9 mouse cellular contexts compared by ENCODE assay signal in the genomic region with DNA sequence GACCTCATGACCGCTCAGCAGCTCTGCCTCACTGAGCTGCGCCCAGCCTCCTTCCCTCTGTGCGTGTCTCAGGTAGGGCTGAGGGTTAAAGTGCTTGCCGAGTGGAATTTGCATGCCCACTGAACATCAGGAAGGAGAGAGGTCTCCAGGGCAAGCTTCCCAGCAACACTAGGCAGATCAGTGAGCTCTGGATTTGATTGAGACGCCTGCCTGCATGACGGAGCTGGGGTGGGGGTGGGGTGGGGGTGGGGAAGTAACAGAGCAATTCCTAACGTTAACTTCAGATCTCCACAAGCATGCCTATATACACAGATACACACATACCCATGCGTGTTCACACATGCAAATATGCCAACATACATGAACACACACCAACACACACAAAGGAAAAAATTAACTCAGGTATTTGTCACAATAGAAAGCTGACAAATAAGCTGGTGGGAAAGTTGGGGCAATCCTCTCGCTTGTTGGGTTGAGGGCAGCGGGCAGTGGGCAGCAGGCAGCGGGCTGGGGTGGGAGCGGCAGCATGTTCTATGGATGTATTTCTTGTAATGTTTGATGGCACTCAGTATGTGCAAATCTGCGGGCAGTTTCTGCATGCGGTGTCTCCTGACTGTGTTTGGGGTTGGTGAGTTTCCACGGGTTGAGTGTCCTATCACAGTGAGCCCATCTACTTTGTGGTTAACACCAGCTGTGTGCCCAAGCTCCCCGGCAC. TPM values are rescaled to one million over a fixed set of nuclear protein-coding genes. Genes with fewer than 3 reads are reported as not detected.
DNase-seq lines count a peak whose midpoint lies in the region; ATAC-seq and TF ChIP-seq lines count a peak whose summit lies in the region.
"Had no signal": no experiment of that assay in that cellular context is flagged by ENCODE, and none has a peak within 500 bp of the region (broad histone marks: within the 10 kb centered on the region; RNA-seq: fewer than 3 reads in every experiment).

No protein-coding gene starts in this region.

- H3K4me1 ChIP-seq in heart, embryonic 12.5 days (replicated peaks), result peaks cover 9% of the 10 kb centered on the region
- H3K4me1 ChIP-seq in kidney, embryonic 14.5 days (ENCODE audit: control insufficient read depth, insufficient read depth, low read length), result no peaks in the 10 kb centered on the region; the same call in 1 of the 2 replicates
- peaks cover 3% of the 10 kb centered on the region; the same call in 1 of the 2 replicates for H3K4me1 ChIP-seq in lung, postnatal 0 days (ENCODE audit: insufficient read depth, low read depth, low read length)

- DNase-seq in ovary, postnatal 36 days (ENCODE audit: low spot score), result peak; percentile 58
- DNase-seq in ovary, postnatal 10 days (ENCODE audit: low spot score), result no peak
- DNase-seq in lung, postnatal 0 days (ENCODE audit: low spot score), result peak; percentile 80
- DNase-seq in retina, adult 2 months (ENCODE audit: low read depth, low spot score), result peak; percentile 64
- no peak for DNase-seq in spleen, adult 18-20 months

- peak overlapping the region; percentile 55 for H3K4me3 ChIP-seq in heart, embryonic 12.5 days
- H3K4me3 ChIP-seq in kidney, embryonic 14.5 days (ENCODE audit: low read length), result peak overlapping the region; percentile 47
- peak overlapping the region; percentile 41 for H3K4me3 ChIP-seq in lung, postnatal 0 days (ENCODE audit: low read depth, low read length)

- H3K36me3 ChIP-seq in heart, embryonic 12.5 days, result peaks cover 19% of the 10 kb centered on the region
- H3K36me3 ChIP-seq in kidney, embryonic 14.5 days (ENCODE audit: control insufficient read depth, insufficient read depth, low read length), result peaks cover 10% of the 10 kb centered on the region
- peaks cover 8% of the 10 kb centered on the region; the same call in 1 of the 2 replicates for H3K36me3 ChIP-seq in lung, postnatal 0 days (ENCODE audit: insufficient read depth, low read length)

- no peak overlapping the region for H3K27ac ChIP-seq in heart, embryonic 12.5 days (ENCODE audit: poor library complexity, severe bottlenecking)
- H3K27ac ChIP-seq in kidney, embryonic 14.5 days (ENCODE audit: low read depth, low read length), result peak overlapping the region; percentile 59; the same call in 1 of the 2 replicates
- H3K27ac ChIP-seq in lung, postnatal 0 days (ENCODE audit: low read length), result peak overlapping the region; percentile 70

- TF ChIP-seq EP300 in lung, postnatal 0 days (IDR thresholded peaks at IDR 0.05), result no peak

- peak overlapping the region; percentile 68 for H3K9ac ChIP-seq in heart, embryonic 12.5 days
- peak overlapping the region; percentile 68 for H3K9ac ChIP-seq in kidney, embryonic 14.5 days (ENCODE audit: low read depth, low read length)
- peak overlapping the region; percentile 47 for H3K9ac ChIP-seq in lung, postnatal 0 days (replicated peaks; ENCODE audit: low read depth)

- peak; percentile 83 for ATAC-seq in common myeloid progenitor, adult 5-6 weeks (replicated peaks; ENCODE audit: low read depth, poor library complexity, severe bottlenecking)
- peak; percentile 52; the same call in 1 of the 2 replicates for ATAC-seq in heart, embryonic 12.5 days (ENCODE audit: insufficient number of reproducible peaks, low FRiP score)
- peak; percentile 47 for ATAC-seq in kidney, embryonic 14.5 days (ENCODE audit: low FRiP score, low TSS enrichment)
- ATAC-seq in lung, postnatal 0 days, result peak; percentile 78

- peak overlapping the region; percentile 82 for H3K4me2 ChIP-seq in heart, embryonic 12.5 days
- H3K4me2 ChIP-seq in kidney, embryonic 14.5 days (replicated peaks; ENCODE audit: low read depth, low read length), result peak overlapping the region; percentile 90
- H3K4me2 ChIP-seq in lung, postnatal 0 days (replicated peaks; ENCODE audit: low read depth, low read length), result peak overlapping the region; percentile 77

- no peak for TF ChIP-seq CTCF in lung, postnatal 0 days (IDR thresholded peaks at IDR 0.05)

- H3K9me3 ChIP-seq in heart, embryonic 12.5 days (replicated peaks), result no peaks in the 10 kb centered on the region
- no peaks in the 10 kb centered on the region for H3K9me3 ChIP-seq in kidney, embryonic 14.5 days (ENCODE audit: control insufficient read depth, low read length)
- no peaks in the 10 kb centered on the region for H3K9me3 ChIP-seq in lung, postnatal 0 days (ENCODE audit: low read length)

- WGBS in heart, embryonic 12.5 days, result 3% methylated on average over 16 of the region's 16 CpGs
- 3% methylated on average over 16 of the region's 16 CpGs for WGBS in kidney, embryonic 14.5 days
- 3% methylated on average over 16 of the region's 16 CpGs for WGBS in lung, postnatal 0 days

- no peaks in the 10 kb centered on the region for H3K27me3 ChIP-seq in heart, embryonic 12.5 days (replicated peaks)
- H3K27me3 ChIP-seq in kidney, embryonic 14.5 days (ENCODE audit: control insufficient read depth, insufficient read depth, low read length), result no peaks in the 10 kb centered on the region
- no peaks in the 10 kb centered on the region for H3K27me3 ChIP-seq in lung, postnatal 0 days (replicated peaks; ENCODE audit: insufficient read depth, low read length)

RNA-seq across cellular contexts. Expression of a gene that starts 12.3 kb away (rescaled TPM):
- 37.3 and 65.1 TPM in 2 replicates for total RNA-seq in common myeloid progenitor, adult 5-6 weeks (2017)
- 101 and 105 TPM in 2 replicates for polyA plus RNA-seq in heart, embryonic 12.5 days (2016; fragmentation: Nextera tagmentation; extraction: Ambion mirVana)
- polyA plus RNA-seq in kidney, embryonic 14.5 days (2014; fragmentation: Nextera tagmentation; extraction: Ambion mirVana), result 173 and 268 TPM in 2 replicates
- 122 and 144 TPM in 2 replicates for polyA plus RNA-seq in lung, postnatal 0 days (2015; fragmentation: Nextera tagmentation; extraction: Ambion mirVana)

RNA-seq across cellular contexts. Expression of a gene that starts 12.6 kb away (rescaled TPM):
- 40.5 TPM in 2 replicates for total RNA-seq in common myeloid progenitor, adult 5-6 weeks (2017)
- 155 and 162 TPM in 2 replicates for polyA plus RNA-seq in heart, embryonic 12.5 days (2016; fragmentation: Nextera tagmentation; extraction: Ambion mirVana)
- 174 and 199 TPM in 2 replicates for polyA plus RNA-seq in kidney, embryonic 14.5 days (2014; fragmentation: Nextera tagmentation; extraction: Ambion mirVana)
- 142 and 143 TPM in 2 replicates for polyA plus RNA-seq in lung, postnatal 0 days (2015; fragmentation: Nextera tagmentation; extraction: Ambion mirVana)

RNA-seq across cellular contexts. Expression of a gene that starts 16.1 kb away (rescaled TPM):
- total RNA-seq in common myeloid progenitor, adult 5-6 weeks (2017), result not detected in 2 replicates
- not detected in 2 replicates for polyA plus RNA-seq in heart, embryonic 12.5 days (2016; fragmentation: Nextera tagmentation; extraction: Ambion mirVana)
- not detected in 2 replicates for polyA plus RNA-seq in kidney, embryonic 14.5 days (2014; fragmentation: Nextera tagmentation; extraction: Ambion mirVana)
- polyA plus RNA-seq in lung, postnatal 0 days (2015; fragmentation: Nextera tagmentation; extraction: Ambion mirVana), result 0.27 TPM in 1 of 2 replicates, not detected in the other
- polyA plus RNA-seq: frontal cortex, adult 2 months had no signal

RNA-seq across cellular contexts. Expression of a gene that starts 20.8 kb away (rescaled TPM):
- total RNA-seq in common myeloid progenitor, adult 5-6 weeks (2017), result 116 and 136 TPM in 2 replicates
- polyA plus RNA-seq in heart, embryonic 12.5 days (2016; fragmentation: Nextera tagmentation; extraction: Ambion mirVana), result 77.0 and 83.4 TPM in 2 replicates
- 83.1 and 120 TPM in 2 replicates for polyA plus RNA-seq in kidney, embryonic 14.5 days (2014; fragmentation: Nextera tagmentation; extraction: Ambion mirVana)
- 118 and 120 TPM in 2 replicates for polyA plus RNA-seq in lung, postnatal 0 days (2015; fragmentation: Nextera tagmentation; extraction: Ambion mirVana)

RNA-seq across cellular contexts. Expression of a gene that starts 35.5 kb away (rescaled TPM):
- total RNA-seq in common myeloid progenitor, adult 5-6 weeks (2017), result not detected in 2 replicates
- polyA plus RNA-seq in heart, embryonic 12.5 days (2016; fragmentation: Nextera tagmentation; extraction: Ambion mirVana), result 300 and 306 TPM in 2 replicates
- 4.5 TPM in 2 replicates for polyA plus RNA-seq in kidney, embryonic 14.5 days (2014; fragmentation: Nextera tagmentation; extraction: Ambion mirVana)
- 18.7 and 18.8 TPM in 2 replicates for polyA plus RNA-seq in lung, postnatal 0 days (2015; fragmentation: Nextera tagmentation; extraction: Ambion mirVana)

Comparison
In these comparisons a context has a peak if more than half of its experiments do, and no peak if none do; other contexts are left out.
1. DNase-seq: peak in ovary, postnatal 36 days (single experiment), lung, postnatal 0 days (single experiment) and retina, adult 2 months (single experiment); none in ovary, postnatal 10 days (single experiment) and spleen, adult 18-20 months (0 of 2).
2. Peak in every context shown above with its lines, with median percentiles within 50 percentile points of each other: ATAC-seq, H3K4me2 ChIP-seq, H3K4me3 ChIP-seq and H3K9ac ChIP-seq.